Mouse (Mus musculus): ENCODE results near the gene Gm20388. TPM values are rescaled to one million over a fixed set of nuclear protein-coding genes. Genes with fewer than 3 reads are reported as not detected.

The Gm20388 gene
- polyA plus RNA-seq, 1 experiment: 23.9 TPM

DNA sequence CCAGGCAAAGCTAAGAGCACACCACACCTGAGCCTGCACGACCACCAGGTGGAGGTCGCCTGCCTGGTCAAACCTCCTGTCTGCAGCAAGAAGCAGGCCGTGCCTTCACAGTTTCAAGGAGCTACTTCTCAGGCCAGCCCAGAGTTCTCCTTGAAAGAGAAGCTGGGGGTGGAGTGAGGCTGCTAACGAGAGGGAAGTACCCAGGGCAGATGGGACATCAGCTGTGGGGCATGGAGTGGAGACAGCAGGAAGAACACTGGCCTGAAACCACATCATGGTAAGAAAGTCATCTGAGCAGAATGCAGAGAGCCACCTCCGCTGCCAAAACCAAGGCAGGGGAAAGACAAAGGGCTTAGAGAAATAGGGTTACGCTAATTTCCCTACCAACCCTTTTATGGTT is 753.9 kb downstream of the Gm20388 start:
- TF ChIP-seq CTCF (IDR thresholded peaks at IDR 0.05; ENCODE audit: extremely low read depth, insufficient read depth, low read length) (no peak), POLR2A (IDR thresholded peaks at IDR 0.05; ENCODE audit: extremely low read depth, insufficient read depth, low read length) (no peak)
- no peak overlapping the region for H3K27ac ChIP-seq (ENCODE audit: insufficient read depth, low read length)
- no peak overlapping the region for H3K4me3 ChIP-seq (ENCODE audit: insufficient read depth, low read length)
- no peaks in the 10 kb centered on the region; the same call in 1 of the 2 replicates for H3K4me1 ChIP-seq (ENCODE audit: control insufficient read depth, insufficient read depth, low read length)

DNA sequence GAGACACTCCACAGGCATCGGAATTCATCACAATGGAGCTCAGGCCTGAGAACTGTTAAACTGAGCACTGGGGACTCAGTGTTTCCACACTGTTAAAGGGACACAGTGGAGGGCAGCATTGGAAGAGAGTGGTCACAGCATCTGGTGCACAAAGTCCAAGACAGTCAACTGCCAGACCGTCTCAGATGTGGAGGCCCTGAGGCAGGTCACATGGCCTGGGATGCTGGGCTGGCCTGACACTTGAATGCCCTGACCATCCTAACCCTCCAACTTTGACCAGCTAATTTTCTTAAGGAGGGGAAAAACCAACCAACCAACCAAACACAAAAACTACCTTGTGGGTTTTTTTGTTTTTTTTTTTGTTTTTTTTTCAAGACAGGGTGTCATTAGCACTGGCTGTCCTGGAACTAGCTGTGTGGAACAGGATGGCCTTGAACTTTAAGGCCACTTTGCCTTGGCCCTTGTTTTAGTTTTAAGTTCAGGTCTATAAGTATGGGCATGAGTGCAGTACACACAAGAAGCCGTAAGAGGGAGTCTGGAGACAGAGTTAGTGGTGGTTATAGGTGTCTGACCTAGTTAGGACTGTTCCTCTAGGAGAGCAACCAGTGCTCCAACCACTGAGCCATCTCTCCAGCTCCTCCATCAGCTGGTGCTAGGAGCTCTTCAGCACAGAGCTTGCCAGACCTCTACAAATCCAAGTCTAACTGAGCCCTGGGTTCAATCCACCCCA is 755.2 kb downstream of the Gm20388 start:
- TF ChIP-seq POLR2A (IDR thresholded peaks at IDR 0.05; ENCODE audit: extremely low read depth, insufficient read depth, low read length) (no peak), CTCF (IDR thresholded peaks at IDR 0.05; ENCODE audit: extremely low read depth, insufficient read depth, low read length) (no peak)
- Histone ChIP-seq H3K4me1 (ENCODE audit: control insufficient read depth, insufficient read depth, low read length) (peaks cover 1% of the 10 kb centered on the region; the same call in 1 of the 2 replicates), H3K27ac (ENCODE audit: insufficient read depth, low read length) (no peak overlapping the region), H3K4me3 (ENCODE audit: insufficient read depth, low read length) (peak overlapping the region; percentile 78; the same call in 1 of the 2 replicates)

DNA sequence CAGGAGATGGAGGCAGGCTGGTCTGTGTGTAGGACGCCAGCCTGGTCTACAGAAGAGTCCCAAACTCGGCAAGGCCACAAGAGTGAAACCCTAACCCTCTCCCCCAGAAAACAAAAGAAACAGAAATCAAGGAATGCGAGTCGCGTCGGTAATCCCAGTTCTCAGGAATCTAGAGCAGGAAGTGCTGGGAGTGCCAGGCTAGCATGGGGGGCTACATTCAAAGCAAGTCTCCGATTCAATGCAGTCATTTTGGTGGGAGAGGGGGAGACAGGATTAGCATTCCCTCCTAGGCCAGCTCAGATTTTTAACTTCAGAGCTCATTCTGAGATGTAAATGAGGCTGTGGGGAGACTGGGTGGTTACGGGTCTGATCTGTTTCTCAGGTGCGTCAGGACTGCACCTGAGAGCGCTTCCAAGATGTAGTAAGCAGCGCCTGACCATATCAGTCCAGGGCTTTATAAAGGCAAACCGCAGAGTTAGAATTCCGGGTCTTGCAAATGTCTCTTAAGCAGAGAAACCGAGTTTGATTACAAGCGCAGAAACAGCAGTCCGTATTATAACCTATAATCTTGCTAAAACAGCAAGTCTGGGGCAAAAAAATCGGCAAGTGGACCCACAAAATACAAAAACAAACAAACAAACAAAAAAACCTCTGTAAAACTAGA is 756.3 kb downstream of the Gm20388 start:
- no peak overlapping the region for H3K27ac ChIP-seq (ENCODE audit: insufficient read depth, low read length)
- peaks cover 2% of the 10 kb centered on the region; the same call in 1 of the 2 replicates for H3K4me1 ChIP-seq (ENCODE audit: control insufficient read depth, insufficient read depth, low read length)
- no peak for TF ChIP-seq CTCF (IDR thresholded peaks at IDR 0.05; ENCODE audit: extremely low read depth, insufficient read depth, low read length)
- no peak for TF ChIP-seq POLR2A (IDR thresholded peaks at IDR 0.05; ENCODE audit: extremely low read depth, insufficient read depth, low read length)
- peak overlapping the region; percentile 78 for H3K4me3 ChIP-seq (ENCODE audit: insufficient read depth, low read length)

DNA sequence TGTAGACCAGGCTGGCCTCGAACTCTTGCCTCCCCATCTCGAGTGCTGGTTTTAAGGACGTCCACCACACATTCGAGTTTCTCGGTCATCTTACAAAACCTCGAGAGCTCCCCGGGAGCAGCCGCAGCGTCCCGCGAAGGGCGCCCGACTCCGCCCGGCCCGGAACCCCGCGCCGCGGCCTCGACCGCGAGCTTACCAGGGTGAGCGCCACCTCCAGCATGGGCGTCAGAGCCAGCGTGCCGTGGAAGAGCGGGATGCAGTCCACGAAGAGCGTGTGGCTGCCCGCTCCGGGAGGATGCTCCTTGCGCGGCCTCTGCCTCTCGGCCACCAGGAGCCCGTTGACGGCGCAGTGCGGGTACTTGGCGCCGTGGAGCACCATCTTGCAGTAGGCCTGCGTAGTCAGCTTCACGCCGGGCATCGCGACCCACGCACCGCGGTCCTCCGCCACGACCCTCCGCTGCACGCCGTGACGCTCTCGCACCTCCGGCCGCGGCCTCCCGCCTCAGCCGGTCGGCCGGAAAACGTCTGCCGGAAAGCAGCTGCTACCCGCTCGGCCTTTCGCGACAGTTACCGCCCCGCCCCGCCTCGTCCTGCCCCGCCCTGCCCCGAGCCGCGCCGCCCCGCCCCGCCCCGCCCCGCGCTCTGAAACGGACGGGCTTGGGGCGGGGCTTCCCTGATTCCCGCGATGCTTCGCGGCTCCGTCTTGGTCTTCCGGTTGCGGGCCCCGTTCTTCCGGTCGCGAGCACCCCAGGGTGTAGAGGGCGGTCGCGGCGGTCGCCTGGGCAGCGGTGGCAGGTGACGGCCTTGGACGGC is 757.1 kb downstream of the Gm20388 start, which contains the start of the genes Gm27021 and Cox4i1:
Gene Gm27021 (minus strand): TSS at position 519 of the 813 bp plus-strand sequence.
Gene Cox4i1 (plus strand): TSS at position 662 of the 813 bp plus-strand sequence.
- Histone ChIP-seq H3K4me3 (ENCODE audit: insufficient read depth, low read length) (peak within 1 kb of the TSS; percentile 78), H3K4me1 (ENCODE audit: control insufficient read depth, insufficient read depth, low read length) (peaks cover 2% of the 10 kb centered on the region; the same call in 1 of the 2 replicates), H3K27ac (ENCODE audit: insufficient read depth, low read length) (peak within 1 kb of the TSS; percentile 94)
- no peak for TF ChIP-seq CTCF (IDR thresholded peaks at IDR 0.05; ENCODE audit: extremely low read depth, insufficient read depth, low read length)
- TF ChIP-seq POLR2A (IDR thresholded peaks at IDR 0.05; ENCODE audit: extremely low read depth, insufficient read depth, low read length): peak; percentile 72

DNA sequence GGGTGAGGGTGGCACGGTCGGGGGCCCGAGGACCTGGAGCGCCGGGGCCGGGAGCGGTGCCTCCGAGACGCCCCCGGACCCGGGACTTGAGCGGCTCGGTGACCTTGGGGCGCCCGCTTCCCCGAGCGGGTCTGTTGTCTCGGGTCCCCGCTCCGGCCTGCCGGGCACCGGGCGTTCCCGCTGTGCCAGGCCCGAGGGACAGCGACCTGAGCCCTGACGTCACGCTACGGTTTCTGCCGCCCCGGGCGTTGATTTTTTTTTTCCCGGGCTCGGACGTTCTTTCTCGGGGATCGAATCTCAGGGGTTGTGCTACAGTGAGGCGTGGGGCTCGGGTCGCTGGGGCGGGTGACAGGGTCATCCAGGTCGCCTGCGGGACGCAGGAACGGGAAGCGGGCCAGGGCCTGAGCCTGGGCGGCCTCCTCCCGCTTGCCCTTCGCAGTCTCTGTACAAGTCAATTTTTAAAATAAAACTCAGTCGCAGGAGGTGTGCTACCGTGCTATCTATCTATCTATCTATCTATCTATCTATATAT is 757.8 kb downstream of the Gm20388 start, which contains the start of gene Emc8:
Gene Emc8 (minus strand): TSS at position 200 of the 532 bp plus-strand sequence.
- peaks cover 2% of the 10 kb centered on the region; the same call in 1 of the 2 replicates for H3K4me1 ChIP-seq (ENCODE audit: control insufficient read depth, insufficient read depth, low read length)
- TF ChIP-seq POLR2A (IDR thresholded peaks at IDR 0.05; ENCODE audit: extremely low read depth, insufficient read depth, low read length) (no peak), CTCF (IDR thresholded peaks at IDR 0.05; ENCODE audit: extremely low read depth, insufficient read depth, low read length) (no peak)
- peak within 1 kb of the TSS; percentile 78 for H3K4me3 ChIP-seq (ENCODE audit: insufficient read depth, low read length)
- peak within 1 kb of the TSS; percentile 94 for H3K27ac ChIP-seq (ENCODE audit: insufficient read depth, low read length)

DNA sequence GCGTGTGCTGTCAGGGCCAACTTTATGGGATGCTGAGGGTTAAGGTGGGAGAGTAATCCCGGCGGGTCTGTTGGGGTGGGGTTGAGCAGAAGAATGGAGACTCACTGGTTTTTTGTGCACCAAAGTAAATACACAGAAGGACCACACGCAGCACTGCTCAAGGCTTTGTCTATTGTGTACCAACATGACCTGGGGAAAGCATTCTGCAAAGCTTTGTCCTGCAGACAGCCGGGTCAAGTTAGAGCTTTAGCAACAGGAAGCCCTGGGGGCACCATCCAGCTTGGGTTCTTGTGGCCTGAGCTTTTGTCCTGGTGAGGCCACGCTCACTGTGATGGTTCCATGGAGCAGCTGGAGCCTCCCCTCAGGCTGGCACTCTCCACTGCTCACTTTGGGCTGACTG is 761.1 kb downstream of the Gm20388 start:
- TF ChIP-seq POLR2A (IDR thresholded peaks at IDR 0.05; ENCODE audit: extremely low read depth, insufficient read depth, low read length) (no peak), CTCF (IDR thresholded peaks at IDR 0.05; ENCODE audit: extremely low read depth, insufficient read depth, low read length) (no peak)
- no peak overlapping the region for H3K27ac ChIP-seq (ENCODE audit: insufficient read depth, low read length)
- peaks cover 2% of the 10 kb centered on the region; the same call in 1 of the 2 replicates for H3K4me1 ChIP-seq (ENCODE audit: control insufficient read depth, insufficient read depth, low read length)

DNA sequence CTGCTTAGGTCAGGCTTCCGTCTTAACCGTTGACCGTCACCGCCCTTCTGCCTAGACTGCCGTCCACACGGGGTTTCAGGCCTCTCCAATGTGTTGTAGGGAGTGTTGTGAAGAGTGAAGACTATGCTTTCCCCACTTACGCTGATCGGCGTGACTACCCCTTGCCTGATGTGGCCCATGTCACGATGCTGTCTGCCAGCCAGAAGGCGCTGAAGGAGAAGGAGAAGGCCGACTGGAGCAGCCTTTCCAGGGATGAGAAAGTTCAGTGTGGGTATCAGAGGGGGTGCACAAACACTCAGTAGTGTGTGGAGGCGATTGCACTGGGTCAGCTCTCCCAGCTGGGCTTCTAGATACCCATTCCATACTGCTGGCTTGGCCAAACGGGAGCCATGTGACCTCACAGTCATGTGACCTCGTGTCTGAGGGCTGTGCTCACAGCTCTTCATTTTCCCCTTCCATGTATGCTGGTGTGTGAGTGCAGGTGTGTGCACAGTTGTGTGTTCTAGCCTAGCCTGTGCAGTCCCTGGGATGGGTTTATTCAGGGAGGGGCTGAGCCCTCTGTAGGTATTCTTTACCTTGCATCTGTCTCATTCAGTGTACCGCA is 762.1 kb downstream of the Gm20388 start:
- Histone ChIP-seq H3K27ac (ENCODE audit: insufficient read depth, low read length) (no peak overlapping the region), H3K4me1 (ENCODE audit: control insufficient read depth, insufficient read depth, low read length) (peaks cover 2% of the 10 kb centered on the region; the same call in 1 of the 2 replicates), H3K4me3 (ENCODE audit: insufficient read depth, low read length) (no peak overlapping the region)
- TF ChIP-seq POLR2A (IDR thresholded peaks at IDR 0.05; ENCODE audit: extremely low read depth, insufficient read depth, low read length): no peak
- TF ChIP-seq CTCF (IDR thresholded peaks at IDR 0.05; ENCODE audit: extremely low read depth, insufficient read depth, low read length): no peak

More for the DNA sequence above, 761.1 kb downstream of the Gm20388 start:
- no peak overlapping the region for H3K4me3 ChIP-seq (ENCODE audit: insufficient read depth, low read length)

DNA sequence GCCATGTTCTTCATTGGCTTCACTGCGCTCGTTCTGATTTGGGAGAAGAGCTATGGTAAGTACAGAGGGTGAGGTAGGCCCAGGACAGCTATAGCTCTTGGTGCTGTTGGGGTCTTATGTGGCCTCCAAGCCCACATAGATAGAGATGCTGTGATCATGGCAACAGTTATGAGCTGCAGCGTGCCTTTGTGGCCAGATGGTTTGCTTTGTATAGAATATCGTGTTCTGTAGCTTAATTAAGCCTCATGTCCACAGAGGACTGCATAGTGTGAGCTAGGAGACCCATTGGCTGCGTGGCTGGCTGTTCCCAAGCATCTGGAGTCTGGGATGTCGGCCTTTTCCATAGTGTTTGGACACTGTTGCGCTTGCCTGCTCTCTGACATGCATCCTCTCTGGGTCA is 762.7 kb downstream of the Gm20388 start:
- TF ChIP-seq CTCF (IDR thresholded peaks at IDR 0.05; ENCODE audit: extremely low read depth, insufficient read depth, low read length) (no peak), POLR2A (IDR thresholded peaks at IDR 0.05; ENCODE audit: extremely low read depth, insufficient read depth, low read length) (no peak)
- no peak overlapping the region for H3K4me3 ChIP-seq (ENCODE audit: insufficient read depth, low read length)
- H3K4me1 ChIP-seq (ENCODE audit: control insufficient read depth, insufficient read depth, low read length): peaks cover 2% of the 10 kb centered on the region; the same call in 1 of the 2 replicates
- no peak overlapping the region for H3K27ac ChIP-seq (ENCODE audit: insufficient read depth, low read length)

Measured in cortical plate, adult 2 months (tissue).